Mouse (Mus musculus) myocyte (in vitro differentiated cells): ENCODE measurements at regions not wholly inside any gene's neighbourhood (a gene's known extent, or its start where the extent isn't known, plus 50 kb on each side); places are given as distances from the start of the nearest gene placed in this dataset.

Source experiments
- H3K27me3 ChIP-seq: one replicate; pipeline ENCODE4 v1.6.1; 2011; ENCODE audit not compliant: control insufficient read depth, insufficient read depth, insufficient read length
- H3K36me3 ChIP-seq: one replicate; pipeline ENCODE4 v1.6.1; 2011; ENCODE audit not compliant: control insufficient read depth, insufficient read depth
- H3K4me2 ChIP-seq: one replicate; pipeline ENCODE4 v1.6.1; 2011; ENCODE audit warnings: low read depth, control low read depth
- H3K4me3 ChIP-seq: one replicate; pipeline ENCODE4 v1.5.1; 2011; ENCODE audit warnings: mild to moderate bottlenecking, control low read depth, moderate library complexity
- H3K79me2 ChIP-seq: one replicate; pipeline ENCODE4 v1.6.1; 2011; ENCODE audit not compliant: control insufficient read depth, insufficient read depth
- H3ac ChIP-seq: one replicate; pipeline ENCODE4 v1.6.1; 2011; ENCODE audit not compliant: control insufficient read depth, insufficient read length
- CEBPB ChIP-seq: IDR thresholded peaks from 2 replicates; pipeline ENCODE4 v1.6.1; 2011; ENCODE audit warnings: mild to moderate bottlenecking, moderate library complexity; ENCODE audit not compliant: poor library complexity, insufficient read depth, severe bottlenecking
- E2F4 ChIP-seq: IDR thresholded peaks from one replicate; pipeline ENCODE4 v1.6.1; 2011; ENCODE audit warnings: mild to moderate bottlenecking, control low read depth, moderate library complexity; ENCODE audit not compliant: insufficient read depth
- MAX ChIP-seq: IDR thresholded peaks from one replicate; pipeline ENCODE4 v1.6.1; 2011; ENCODE audit warnings: low read depth, mild to moderate bottlenecking, control low read depth
- MYOD1 ChIP-seq, 3 experiments: IDR thresholded peaks; one replicate each; pipeline ENCODE4 v1.6.1; 2011; ENCODE audit warnings: control low read depth in 2 of 3, low read depth in 2 of 3, mild to moderate bottlenecking in 2 of 3, moderate library complexity in 1 of 3; ENCODE audit not compliant: insufficient read length in 2 of 3, control insufficient read depth in 1 of 3
- MYOG ChIP-seq, 3 experiments: IDR thresholded peaks; one replicate each; pipeline ENCODE4 v1.6.1; 2011; ENCODE audit warnings: control low read depth in 2 of 3, low read depth in 2 of 3, mild to moderate bottlenecking in 2 of 3; ENCODE audit not compliant: insufficient read length in 2 of 3, control insufficient read depth in 1 of 3, insufficient read depth in 1 of 3
- POLR2A ChIP-seq: IDR thresholded peaks from one replicate; pipeline ENCODE4 v1.6.1; 2011; ENCODE audit warnings: low read depth, mild to moderate bottlenecking, control low read depth, moderate library complexity; ENCODE audit not compliant: insufficient read length
- POLR2AphosphoS2 ChIP-seq: IDR thresholded peaks from one replicate; pipeline ENCODE4 v1.6.1; 2011; ENCODE audit warnings: low read depth, control low read depth; ENCODE audit not compliant: insufficient read length
- REST ChIP-seq: IDR thresholded peaks from one replicate; pipeline ENCODE4 v1.6.1; 2011; ENCODE audit warnings: mild to moderate bottlenecking, control low read depth, moderate library complexity; ENCODE audit not compliant: insufficient read depth, insufficient read length
- SRF ChIP-seq: IDR thresholded peaks from one replicate; pipeline ENCODE4 v1.6.1; 2011; ENCODE audit warnings: low read depth; ENCODE audit not compliant: control insufficient read depth, insufficient read length
- TCF12 ChIP-seq: IDR thresholded peaks from one replicate; pipeline ENCODE4 v1.6.1; 2011; ENCODE audit warnings: mild to moderate bottlenecking, control low read depth; ENCODE audit not compliant: poor library complexity, insufficient read depth, severe bottlenecking
- TCF3 ChIP-seq: IDR thresholded peaks from one replicate; pipeline ENCODE4 v1.6.1; 2011; ENCODE audit warnings: low read depth, control low read depth; ENCODE audit not compliant: insufficient read length
- USF1 ChIP-seq: IDR thresholded peaks from one replicate; pipeline ENCODE4 v1.6.1; 2011; ENCODE audit warnings: low read depth, mild to moderate bottlenecking, control low read depth, moderate library complexity

DNA sequence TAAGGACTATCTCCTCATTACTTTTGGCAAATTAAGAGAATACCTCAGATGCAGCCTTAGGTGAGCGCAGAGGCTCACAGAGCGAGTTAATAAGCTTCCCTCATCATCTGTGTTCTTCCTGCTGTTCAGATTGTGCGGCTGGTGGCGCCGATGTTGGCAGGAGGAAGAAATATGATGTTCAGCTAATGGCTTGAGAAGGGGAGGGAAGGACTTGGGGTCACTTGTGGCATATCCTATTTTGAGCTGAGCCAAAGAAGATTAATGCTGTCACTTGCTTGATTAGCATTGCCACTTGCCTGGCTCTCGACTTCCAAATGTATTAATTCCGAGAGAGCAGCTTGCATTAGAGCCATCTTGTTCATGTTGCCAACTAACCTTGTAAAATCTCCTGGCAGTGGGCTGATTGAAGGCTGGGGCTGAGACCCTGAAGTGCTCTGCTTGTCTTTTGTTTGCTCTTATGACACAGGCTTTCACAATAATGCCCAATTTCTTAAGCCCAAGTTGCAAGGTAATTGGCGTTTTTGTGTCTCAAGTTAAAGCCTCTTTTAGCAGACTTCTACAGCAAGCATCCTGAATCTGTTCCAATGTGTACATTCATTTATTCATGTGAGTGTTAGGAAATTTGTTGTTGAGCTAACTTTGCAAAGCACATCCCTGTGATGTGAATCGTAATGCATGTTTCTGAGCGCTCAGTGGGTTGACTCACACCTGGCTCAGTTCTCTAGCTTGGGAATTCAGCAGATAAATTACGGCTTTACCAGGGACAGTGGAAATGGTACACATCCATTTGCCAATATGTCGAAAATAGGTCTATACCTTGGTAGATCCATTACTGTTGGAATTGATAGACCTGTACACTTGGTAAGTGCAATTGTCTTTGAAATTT is 167.6 kb downstream of the Fam173b start:
- Histone ChIP-seq H3K4me2 (no peak overlapping the region), H3K27me3 (peaks cover 19% of the 10 kb centered on the region), H3K79me2 (no peaks in the 10 kb centered on the region), H3K36me3 (no peaks in the 10 kb centered on the region), H3K4me3 (no peak overlapping the region), H3ac (no peak overlapping the region)
- TF ChIP-seq CEBPB, result no peak
- no peak for TF ChIP-seq SRF
- no peak for TF ChIP-seq TCF3
- no peak for TF ChIP-seq POLR2A
- TF ChIP-seq TCF12, result no peak
- TF ChIP-seq POLR2AphosphoS2, result no peak
- no peak for TF ChIP-seq MYOG (IDR thresholded peaks at IDR 0.05; ENCODE audit: control insufficient read depth in 1 of 3, insufficient read depth in 1 of 3, insufficient read length in 2 of 3, low read depth in 2 of 3)
- TF ChIP-seq E2F4, result no peak
- no peak for TF ChIP-seq MYOD1 (IDR thresholded peaks at IDR 0.05; ENCODE audit: control insufficient read depth in 1 of 3, insufficient read length in 2 of 3, low read depth in 2 of 3)
- no peak for TF ChIP-seq USF1
- TF ChIP-seq REST, result no peak
- no peak for TF ChIP-seq MAX

DNA sequence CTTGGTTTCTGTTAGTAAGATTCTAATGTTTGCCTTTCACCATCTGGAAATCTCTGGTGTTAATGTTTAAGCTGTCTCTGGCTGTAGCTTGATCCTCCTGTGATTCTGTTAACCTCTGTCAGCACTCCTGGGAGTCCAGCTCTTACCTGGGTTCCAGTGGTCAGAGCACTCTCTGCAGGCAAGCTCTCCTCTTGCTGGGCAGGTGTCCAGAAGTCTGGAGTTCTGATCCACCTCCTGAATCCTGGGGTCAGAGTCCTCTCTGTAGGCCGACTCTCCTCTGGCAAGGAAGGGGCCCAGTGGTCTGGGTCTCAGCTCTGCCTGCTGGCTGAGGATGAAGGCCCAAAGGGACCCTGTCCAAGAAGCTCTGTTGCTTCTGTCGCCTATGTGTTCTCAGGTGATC is 181.4 kb downstream of the Fam173b start:
- H3K36me3 ChIP-seq, result no peaks in the 10 kb centered on the region
- H3ac ChIP-seq, result no peak overlapping the region
- no peak overlapping the region for H3K4me3 ChIP-seq
- H3K27me3 ChIP-seq, result no peaks in the 10 kb centered on the region
- TF ChIP-seq REST (no peak), TCF3 (no peak), E2F4 (no peak), CEBPB (no peak)
- no peaks in the 10 kb centered on the region for H3K79me2 ChIP-seq
- no peak overlapping the region for H3K4me2 ChIP-seq

DNA sequence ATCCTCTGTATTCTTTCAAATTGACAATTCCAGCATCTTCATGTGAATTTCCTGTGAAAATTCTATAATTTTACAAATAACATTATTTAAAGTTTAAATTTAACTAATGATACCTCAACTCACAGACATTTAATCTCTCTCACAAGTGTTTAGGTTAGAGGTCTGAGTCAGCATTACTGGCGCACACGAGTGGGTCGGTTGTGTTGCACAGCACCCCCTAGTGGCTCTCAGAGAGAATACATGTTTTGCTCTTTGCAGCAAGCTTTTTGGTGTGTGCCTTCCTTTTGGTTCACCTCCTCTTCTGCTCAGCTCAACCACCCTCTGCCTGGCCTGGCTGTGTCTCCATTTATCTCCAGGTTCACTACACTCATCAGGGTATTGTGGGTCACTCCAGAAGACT is 183.4 kb downstream of the Fam173b start:
- Histone ChIP-seq H3K27me3 (no peaks in the 10 kb centered on the region), H3K79me2 (no peaks in the 10 kb centered on the region), H3K4me3 (no peak overlapping the region), H3K36me3 (no peaks in the 10 kb centered on the region), H3ac (no peak overlapping the region), H3K4me2 (no peak overlapping the region)
- TF ChIP-seq POLR2A (no peak), POLR2AphosphoS2 (no peak), TCF3 (no peak), E2F4 (no peak), CEBPB (no peak), USF1 (no peak), SRF (no peak), MYOG (IDR thresholded peaks at IDR 0.05; ENCODE audit: control insufficient read depth in 1 of 3, insufficient read depth in 1 of 3, insufficient read length in 2 of 3, low read depth in 2 of 3) (no peak), REST (no peak), MYOD1 (IDR thresholded peaks at IDR 0.05; ENCODE audit: control insufficient read depth in 1 of 3, insufficient read length in 2 of 3, low read depth in 2 of 3) (no peak)

DNA sequence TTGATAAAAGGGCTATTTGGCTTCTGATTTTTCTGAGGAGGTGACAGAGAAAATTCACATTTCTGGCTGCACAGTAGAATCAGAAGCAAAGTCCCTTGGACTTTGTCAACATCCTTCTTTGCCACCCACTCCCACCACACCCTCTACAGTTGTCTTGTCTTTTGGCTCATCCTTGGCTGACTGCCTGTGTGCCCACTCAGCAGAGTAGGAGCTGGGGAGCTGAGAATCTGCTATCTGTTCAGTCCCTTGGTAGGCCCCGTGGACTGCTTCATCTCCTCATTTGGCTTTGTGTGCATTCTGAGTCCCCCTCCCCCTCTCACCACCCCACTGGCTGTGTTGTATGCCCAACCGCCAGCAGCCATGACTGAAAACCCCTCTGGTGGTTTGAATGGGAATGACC is 197.2 kb downstream of the Fam173b start:
- no peak for TF ChIP-seq MYOD1 (IDR thresholded peaks at IDR 0.05; ENCODE audit: control insufficient read depth in 1 of 3, insufficient read length in 2 of 3, low read depth in 2 of 3)
- no peak for TF ChIP-seq REST
- no peak for TF ChIP-seq E2F4
- no peak for TF ChIP-seq SRF
- no peak for TF ChIP-seq MAX
- TF ChIP-seq CEBPB, result no peak
- TF ChIP-seq TCF12, result no peak
- no peak for TF ChIP-seq TCF3
- TF ChIP-seq POLR2A, result no peak
- TF ChIP-seq MYOG (IDR thresholded peaks at IDR 0.05; ENCODE audit: control insufficient read depth in 1 of 3, insufficient read depth in 1 of 3, insufficient read length in 2 of 3, low read depth in 2 of 3), result no peak
- H3ac ChIP-seq, result no peak overlapping the region
- H3K4me3 ChIP-seq, result no peak overlapping the region
- H3K27me3 ChIP-seq, result no peaks in the 10 kb centered on the region
- no peaks in the 10 kb centered on the region for H3K79me2 ChIP-seq
- H3K4me2 ChIP-seq, result no peak overlapping the region
- no peaks in the 10 kb centered on the region for H3K36me3 ChIP-seq

DNA sequence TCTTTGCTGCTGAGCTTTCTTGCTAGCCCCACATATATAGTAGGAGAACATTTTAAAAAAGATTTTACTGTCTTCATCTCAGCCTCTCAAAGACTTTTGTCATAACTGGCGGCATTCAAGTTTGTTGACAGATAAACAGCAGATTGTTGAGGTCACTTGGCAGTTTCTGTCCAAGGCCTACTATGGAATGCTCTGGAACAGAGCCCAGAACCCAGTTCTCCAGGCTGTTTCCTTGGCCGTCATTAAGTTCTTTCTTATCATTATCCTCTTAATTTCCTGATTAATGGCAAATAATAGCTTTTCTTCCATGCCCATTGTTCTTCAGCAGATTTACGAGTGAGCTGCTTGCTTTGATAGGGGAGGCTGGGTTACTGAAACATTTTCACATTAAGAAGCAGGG is 203.9 kb downstream of the Fam173b start:
- H3K4me2 ChIP-seq, result no peak overlapping the region
- H3ac ChIP-seq, result no peak overlapping the region
- TF ChIP-seq TCF12 (no peak), MYOD1 (IDR thresholded peaks at IDR 0.05; ENCODE audit: control insufficient read depth in 1 of 3, insufficient read length in 2 of 3, low read depth in 2 of 3) (no peak), POLR2A (no peak), TCF3 (no peak), MAX (no peak), MYOG (IDR thresholded peaks at IDR 0.05; ENCODE audit: control insufficient read depth in 1 of 3, insufficient read depth in 1 of 3, insufficient read length in 2 of 3, low read depth in 2 of 3) (no peak), USF1 (no peak), REST (no peak), CEBPB (no peak), POLR2AphosphoS2 (no peak), SRF (no peak), E2F4 (no peak)
- H3K4me3 ChIP-seq, result no peak overlapping the region
- no peaks in the 10 kb centered on the region for H3K27me3 ChIP-seq
- no peaks in the 10 kb centered on the region for H3K36me3 ChIP-seq
- no peaks in the 10 kb centered on the region for H3K79me2 ChIP-seq
